Mouse (Mus musculus): ENCODE results near the gene Tmem178.

DNA sequence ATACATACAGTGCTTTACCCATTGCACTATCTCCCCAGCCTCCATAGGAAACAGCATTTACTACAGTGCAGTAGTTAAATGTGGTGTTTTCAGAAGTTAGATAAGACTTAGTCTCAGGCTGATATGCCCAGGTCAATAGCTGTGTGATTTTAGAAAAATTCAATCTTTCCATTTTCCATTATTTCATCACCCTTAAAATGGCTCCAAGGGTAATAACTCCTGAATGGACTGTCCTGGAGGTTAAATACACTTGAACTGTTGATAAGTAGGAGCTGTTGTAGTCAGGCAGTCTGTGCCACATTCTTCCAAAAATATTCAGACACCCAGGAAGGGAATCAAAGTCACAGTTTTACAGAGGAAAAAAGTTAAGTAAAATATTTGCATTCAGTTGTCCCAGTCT lies 25.2 kb upstream of the Tmem178 start:
- TF ChIP-seq CTCF (conservative IDR thresholded peaks at IDR 0.05; ENCODE audit: insufficient read depth, insufficient read length, low read depth, low read length) (no peak), POLR2A (IDR thresholded peaks at IDR 0.05; ENCODE audit: low read depth, low read length) (no peak)

Data from kidney, adult 2 months (tissue).